Mouse (Mus musculus) v-Abl transformed pro-B cells (cell line): ENCODE data around the gene Pigl.
"Not testable (repeated sequence)": the region's sequence is repeated elsewhere in the genome, so short reads cannot be mapped to it uniquely, and the experiment has no call there.

Source experiments
- in situ Hi-C, 2 experiments: fragments of 400-800 bp; cut with MboI; formaldehyde crosslinking; loops; one replicate each; pipeline ENCODE4 v1.15.1; 2025; ENCODE audit not compliant: unreplicated experiment in 2 of 2

Gene Pigl

DNA sequence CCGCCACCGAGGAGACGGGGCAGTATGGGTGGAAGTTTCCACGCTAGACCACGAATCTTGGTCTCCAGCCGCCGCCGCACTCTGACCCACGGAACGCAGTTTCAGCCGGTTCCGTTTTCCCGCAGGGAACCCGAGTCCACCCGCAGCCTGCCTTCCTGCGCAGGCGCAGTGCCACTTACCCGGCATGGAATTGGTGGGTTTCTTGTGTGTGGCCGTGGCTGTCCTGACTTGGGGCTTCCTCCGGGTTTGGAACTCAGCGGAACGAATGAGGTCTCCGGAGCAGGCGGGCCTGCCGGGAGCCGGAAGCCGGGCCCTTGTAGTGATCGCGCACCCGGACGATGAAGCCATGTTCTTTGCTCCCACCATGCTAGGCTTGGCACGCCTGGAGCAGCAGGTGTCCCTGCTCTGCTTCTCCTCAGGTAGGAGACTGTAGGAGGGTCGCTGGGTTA is at the start of gene Pigl, which contains the start of gene Ncor1:
Gene Pigl (plus strand): TSS at position 185 of the 449 bp plus-strand sequence.
Gene Ncor1 (minus strand): TSS at position 266 of the 449 bp plus-strand sequence.
- in situ Hi-C loops: loop anchor here in 1 of 2 experiments (10.0 kb wide), 1 partner anchor 87 kb away; no protein-coding TSS in a partner anchor

DNA sequence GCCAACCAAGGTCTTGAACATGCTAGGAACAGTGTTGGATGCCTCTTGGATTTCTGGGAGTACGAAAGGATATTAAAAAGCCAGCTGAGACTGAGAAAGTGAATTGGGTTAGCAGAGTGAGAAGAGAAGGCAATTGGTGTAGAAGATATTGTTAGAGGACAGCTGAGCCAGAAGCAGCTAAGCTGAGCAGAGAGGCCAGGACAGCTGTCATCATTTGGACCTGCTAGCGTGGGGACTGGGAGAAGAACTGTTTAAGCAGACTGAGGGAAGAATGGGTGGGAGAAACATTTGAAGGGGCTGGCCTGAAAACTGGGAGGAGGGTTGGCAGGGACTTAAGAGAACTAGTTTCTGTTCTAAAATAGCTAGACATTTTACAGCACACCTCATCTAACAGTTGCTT is 49.4 kb upstream of the Pigl start:
- in situ Hi-C loops: no loop called here

DNA sequence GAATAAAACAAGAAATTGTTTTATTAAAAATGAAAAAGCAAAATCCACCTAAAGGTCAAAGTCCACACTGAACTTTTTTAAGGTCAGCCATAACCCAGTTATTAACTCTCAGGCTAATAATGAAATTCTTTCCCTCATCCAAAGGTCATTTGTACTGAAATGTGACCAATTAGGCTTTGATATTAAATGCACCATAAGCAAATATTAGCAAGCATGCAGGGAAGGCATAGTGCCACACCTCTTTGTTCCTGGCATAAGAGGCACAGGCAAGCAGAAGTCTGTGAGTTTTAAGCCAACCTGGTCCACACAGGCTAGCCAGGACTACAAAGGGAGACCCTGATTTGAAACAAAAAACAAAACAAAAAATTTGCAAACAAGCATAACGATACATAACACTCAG is 48.6 kb upstream of the Pigl start:
- in situ Hi-C loops: no loop called here

DNA sequence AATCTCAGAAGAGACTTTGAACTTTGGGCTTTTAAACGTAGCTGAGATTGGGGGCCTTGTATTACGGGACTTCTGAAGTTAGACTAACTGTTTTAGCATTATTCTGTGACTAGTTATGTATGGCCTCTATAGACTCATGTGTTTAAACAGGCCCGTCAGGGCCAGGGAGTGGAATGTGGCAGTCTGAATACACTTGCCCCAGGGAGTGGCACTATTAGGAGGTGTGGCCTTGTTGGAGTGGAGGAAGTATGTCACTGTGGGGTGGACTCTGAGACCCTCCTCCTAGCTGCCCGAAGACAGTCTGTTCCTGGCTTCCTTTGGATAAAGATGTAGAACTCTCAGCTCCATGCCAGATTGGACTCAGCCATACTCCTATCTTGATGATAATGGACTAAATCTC is 43.2 kb upstream of the Pigl start:
- in situ Hi-C loops: no loop called here

DNA sequence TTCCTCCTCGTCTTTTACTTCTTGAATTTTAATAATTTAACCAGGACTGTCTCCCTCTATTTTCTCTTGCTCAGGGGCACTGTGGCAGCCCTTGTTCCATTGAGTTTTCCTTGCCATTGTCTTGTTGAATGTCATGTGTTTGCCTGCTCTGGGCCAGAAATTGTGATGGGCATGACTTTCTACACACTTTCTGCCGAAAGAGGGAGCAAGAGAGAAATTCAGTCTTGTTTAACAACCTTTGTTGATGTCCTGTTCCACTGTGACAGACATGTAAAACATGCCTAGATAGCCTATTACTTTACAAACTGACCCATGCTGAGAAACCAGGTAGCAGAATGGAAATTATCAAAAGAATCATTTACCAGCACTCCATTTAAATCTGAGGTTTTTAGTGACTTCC is 33.7 kb upstream of the Pigl start:
- in situ Hi-C loops: no loop called here

DNA sequence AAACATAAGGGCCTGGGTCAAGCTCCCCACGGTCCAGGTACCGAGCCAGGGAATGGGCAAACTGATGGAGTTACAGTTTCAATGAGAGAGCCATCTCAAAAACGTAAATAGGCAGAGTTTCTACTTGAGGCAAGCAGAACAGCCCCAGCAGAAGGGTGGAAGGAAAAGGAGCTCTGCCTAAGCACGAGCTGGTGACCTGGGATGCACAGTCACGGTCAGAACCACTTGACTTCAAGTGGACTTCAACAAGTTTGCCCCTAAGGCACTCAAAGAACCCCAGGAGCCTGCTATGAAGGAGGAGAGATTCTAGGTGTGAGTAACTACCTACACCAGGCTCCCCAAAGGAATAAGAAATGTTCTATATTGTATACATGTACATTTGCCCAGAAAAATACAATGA is 32.0 kb upstream of the Pigl start:
- in situ Hi-C loops: no loop called here

DNA sequence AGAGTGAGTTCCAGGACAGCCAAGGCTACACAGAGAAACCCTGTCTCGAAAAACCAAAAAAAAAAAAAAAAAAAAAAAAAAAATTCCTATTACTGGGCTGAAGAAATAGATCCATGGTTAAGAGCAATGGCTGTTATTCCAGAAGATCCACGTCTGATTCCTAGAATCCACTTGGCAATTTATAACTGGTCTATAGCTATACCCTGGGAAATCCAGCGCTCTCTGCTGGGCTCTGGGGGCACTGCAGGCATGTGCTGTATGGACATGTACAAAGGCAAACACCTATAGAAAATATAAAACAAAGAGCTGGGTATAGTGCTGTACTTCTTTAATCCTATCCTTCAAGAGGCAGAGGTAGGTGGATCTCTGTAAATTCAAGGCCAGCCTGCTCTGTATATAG is 31.2 kb upstream of the Pigl start:
- in situ Hi-C loops: no loop called here

DNA sequence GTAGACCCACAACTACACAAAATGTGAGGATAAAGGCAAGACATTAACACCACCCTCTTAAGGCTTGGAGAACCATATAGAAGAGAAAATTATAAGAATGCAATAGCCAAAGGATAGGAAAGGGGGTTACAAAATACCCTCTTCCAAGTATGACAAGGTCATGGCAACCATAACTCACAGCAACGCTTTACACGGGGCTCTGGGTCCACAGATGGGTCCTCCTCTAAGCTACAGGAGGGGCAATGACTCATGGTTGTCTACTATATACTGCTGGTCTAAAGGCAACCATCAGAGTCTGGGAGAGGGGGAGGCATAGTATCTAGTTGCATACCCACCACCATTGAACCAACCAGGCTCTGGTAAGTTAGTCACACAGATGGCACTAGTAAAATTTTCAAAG is 26.0 kb upstream of the Pigl start:
- in situ Hi-C loops: no loop called here

DNA sequence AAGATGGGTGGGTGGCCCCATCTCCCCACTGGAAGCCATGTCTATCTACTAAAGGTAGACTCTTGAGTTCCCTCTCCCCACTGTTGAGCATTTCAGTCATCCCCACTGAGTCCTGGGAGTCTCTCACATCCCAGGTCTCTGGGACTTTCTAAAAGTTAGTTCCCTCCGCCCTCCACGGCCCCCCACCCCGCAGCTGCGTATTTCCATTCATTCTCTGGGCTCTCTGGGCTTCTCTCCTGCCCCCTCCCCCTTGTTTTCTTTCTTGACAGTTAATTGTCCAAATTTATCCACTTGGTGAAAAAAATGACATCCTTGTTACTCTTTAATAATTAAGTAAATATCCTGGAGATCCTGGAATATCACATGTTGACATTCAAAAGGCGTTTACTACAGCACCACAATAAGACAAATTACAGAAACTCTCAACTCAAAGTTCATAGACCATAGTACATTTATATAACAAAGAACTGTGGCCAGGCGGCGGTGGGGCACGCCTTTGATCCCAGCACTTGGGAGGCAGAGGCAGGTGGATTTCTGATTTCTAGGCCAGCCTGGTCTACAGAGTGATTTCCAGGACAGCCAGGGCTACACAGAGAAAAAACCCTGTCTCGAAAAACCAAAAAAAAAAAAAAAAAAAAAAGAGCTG is 17.5 kb upstream of the Pigl start:
- in situ Hi-C loops: no loop called here

DNA sequence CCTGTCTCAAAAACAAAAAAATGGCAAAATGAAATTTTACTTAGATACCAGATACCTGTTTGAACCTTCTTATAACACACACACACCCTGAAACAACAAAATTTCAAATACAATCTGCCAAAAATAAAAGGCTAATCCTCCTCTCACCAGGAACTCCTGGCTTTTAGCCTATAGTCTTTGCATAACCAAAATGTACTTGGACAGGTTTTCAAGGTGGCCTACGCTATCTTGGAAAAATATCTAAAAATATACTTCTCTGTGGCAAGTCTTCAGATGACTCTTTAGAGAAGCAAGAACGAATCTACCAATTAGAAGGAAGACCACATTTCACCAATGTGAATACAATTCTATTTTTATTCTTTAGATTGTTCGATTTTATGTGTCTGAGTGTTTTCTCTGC is 12.5 kb upstream of the Pigl start:
- in situ Hi-C loops: no loop called here

DNA sequence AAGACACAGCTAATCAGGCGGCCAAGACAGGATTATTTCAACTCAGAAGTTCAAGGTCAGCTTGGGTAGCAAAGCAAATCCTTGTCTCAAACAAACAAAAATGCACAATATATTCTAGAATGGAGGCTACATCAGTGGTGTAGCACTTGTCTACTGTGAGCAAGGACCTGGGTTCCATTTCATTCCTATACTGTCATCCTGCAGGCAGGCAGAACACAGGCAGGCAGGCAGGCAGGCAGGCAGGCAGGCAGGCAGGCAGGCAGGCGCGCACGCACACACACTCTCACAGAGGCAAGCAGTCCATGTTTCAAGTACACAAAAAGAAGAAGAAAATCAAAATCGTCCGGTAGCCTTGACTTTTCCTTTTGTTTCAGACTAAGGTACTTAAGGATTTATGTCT is 9.3 kb upstream of the Pigl start:
- in situ Hi-C loops: no loop called here

DNA sequence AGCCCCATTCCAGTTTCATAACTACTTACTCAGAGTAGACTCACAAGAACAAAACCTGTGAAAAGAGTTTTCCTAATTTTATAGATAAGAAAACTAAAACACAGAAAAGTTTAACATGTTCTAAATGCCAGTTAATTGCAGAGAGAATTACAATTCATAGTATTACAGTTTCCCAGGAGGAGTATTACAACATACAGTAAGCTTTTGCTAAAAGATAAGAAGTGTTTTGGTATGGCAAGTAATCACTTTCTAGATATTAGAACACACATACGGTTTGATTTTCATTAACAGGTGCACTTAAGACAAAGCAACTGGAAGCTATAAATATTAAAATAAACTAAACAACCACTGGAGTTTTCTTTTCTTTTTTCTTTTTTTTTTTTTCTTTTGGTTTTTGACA is 3.1 kb upstream of the Pigl start:
- in situ Hi-C loops: loop anchor here in 1 of 2 experiments (10.0 kb wide), 1 partner anchor 90 kb away; no protein-coding TSS in a partner anchor

DNA sequence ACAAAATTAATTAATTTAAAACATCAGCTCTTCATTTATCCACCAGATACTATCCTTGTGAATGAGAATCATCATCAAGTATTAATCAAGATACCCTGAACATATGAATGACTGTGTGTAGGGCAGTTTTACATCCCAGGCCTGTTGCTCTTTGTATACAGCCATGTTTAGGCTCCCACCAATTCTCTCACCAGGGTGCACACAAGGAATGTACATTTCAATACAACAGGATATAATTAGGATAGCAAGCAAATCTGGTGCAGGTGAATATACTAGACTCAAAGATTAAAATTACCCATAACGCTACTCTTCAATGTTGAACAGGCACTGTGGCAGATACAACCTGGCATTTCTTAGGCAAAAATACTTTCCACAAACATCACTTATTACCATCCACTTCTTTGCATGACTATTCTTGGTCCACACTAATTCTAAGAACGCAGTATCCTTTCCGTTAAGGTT is 2.2 kb upstream of the Pigl start:
- in situ Hi-C loops: loop anchor here in 1 of 2 experiments (10.0 kb wide), 1 partner anchor 89 kb away; no protein-coding TSS in a partner anchor

DNA sequence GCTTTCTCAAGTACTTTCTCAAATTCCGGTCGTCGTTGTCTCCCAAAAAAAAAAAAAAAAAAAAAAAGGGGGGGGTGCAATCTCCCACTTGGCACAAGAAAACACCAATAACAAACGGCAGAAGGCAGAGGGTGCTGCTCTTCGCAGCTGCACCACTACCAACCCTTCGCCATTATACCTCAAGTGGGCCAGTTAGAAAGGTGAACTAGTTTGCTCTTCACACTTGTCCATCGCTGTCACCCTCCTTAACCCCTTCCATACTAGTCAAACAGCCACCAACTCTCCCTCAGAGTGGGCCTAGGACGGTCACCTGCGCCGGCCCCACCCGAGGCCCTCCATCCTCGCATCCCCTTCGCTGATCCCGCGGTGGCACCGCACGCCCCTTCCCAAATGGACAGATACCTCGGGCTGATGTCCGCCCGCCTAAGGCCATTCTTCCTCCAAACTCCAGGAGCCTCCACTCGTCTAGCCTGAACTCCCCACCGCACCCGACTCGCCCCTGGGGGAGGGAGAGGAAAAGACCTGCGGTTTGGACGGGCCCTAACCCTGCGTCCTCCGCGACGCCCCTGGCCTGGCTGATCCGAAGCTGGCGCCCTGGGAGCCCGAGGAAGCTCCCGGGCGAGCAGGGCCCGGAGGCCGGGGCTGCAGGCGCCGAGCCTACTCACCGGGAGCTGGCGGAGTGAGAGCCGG is 1.6 kb upstream of the Pigl start:
- in situ Hi-C loops: loop anchor here in 1 of 2 experiments (10.0 kb wide), 1 partner anchor 88 kb away; no protein-coding TSS in a partner anchor

DNA sequence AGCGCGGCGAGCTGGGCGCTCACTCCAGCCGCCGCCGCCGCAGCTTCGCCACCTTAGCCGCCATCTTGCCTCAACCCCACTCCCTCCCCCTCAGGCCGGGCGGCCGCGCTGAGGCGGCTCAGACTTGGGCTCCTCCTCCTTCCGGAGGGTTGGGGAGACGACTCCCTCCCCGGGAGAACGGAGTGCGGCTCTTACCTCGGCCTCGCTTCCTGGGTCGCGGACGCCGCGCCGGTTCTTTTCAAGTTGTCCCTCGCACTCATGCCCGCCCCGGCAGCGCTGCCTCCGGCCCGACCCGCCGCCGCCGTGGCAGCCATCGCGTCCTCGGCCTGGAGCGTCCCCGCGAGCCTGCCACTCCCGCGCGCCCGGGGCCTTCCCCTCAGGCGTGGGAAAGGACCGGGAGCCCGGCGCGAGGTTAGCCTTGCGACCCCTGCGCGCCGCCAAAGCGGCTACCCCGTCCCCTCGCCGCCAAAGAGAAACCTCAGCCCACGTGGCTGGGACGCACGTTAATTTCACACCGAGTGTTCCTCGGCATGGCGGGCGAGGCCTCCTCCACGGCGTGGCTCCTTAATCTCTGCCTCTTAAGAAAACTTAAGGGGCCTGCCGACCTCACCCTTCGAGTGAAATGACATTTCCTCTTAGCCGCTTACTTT is 894 bp upstream of the Pigl start:
- in situ Hi-C loops: loop anchor here in 1 of 2 experiments (10.0 kb wide), 1 partner anchor 87 kb away; no protein-coding TSS in a partner anchor

DNA sequence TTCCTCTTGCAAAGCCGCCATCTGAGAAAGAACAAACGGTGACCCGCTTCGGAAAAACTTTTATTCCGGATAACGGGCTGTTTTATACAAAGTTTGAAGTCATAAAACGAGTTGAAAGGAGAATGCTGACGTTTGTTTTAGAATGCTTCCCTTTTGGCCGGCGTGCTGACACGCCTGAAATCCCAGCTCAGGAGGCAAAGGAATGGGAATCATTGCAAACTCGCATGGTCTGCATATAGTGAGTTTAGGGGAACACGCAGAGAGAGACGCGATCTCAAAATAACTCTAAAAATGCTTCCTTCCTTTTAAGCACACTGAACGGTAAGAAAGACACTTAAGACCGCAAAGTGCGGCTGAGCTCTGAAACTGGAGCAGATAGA is 379 bp upstream of the Pigl start:
- in situ Hi-C loops: loop anchor here in 1 of 2 experiments (10.0 kb wide), 1 partner anchor 87 kb away; no protein-coding TSS in a partner anchor

DNA sequence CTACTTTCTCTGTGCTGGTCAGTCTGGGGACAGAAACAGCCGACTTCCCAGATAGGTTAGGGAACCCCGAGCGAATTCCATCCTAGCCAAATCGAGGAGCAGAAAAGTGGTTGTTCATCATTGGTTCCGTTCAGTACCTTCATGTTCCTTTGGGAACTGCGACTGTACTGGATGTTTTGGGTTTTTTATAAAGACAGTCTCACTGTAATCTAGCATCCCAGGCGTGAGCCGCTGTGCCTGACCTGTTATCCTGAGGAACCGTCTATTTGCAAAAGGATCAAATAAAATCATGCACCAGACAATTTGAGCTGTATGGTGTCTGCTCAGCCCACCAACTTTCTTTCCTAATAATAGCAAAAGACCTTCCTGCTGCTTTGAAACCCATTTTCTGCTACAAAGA is 520 bp downstream of the Pigl start:
- in situ Hi-C loops: loop anchor here in 1 of 2 experiments (10.0 kb wide), 1 partner anchor 86 kb away; no protein-coding TSS in a partner anchor

DNA sequence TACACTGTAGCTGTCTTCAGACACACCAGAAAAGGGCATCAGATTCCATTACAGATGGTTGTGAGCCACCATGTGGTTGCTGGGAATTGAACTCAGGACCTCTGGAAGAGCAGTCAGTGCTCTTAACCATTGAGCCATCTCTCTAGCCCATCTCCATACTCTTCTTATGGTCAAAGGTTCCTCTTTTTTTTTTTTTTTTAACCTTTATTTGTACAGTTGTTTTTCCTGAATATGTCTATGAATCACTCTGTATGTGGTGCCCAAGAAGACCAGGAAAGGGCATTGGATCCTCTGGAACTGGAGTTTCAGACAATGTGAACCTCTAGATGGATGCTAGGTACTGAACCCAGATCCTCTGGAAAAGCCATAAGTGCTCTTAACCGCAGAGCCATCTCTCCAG is 4.3 kb downstream of the Pigl start:
- in situ Hi-C loops: not testable (repeated sequence)

DNA sequence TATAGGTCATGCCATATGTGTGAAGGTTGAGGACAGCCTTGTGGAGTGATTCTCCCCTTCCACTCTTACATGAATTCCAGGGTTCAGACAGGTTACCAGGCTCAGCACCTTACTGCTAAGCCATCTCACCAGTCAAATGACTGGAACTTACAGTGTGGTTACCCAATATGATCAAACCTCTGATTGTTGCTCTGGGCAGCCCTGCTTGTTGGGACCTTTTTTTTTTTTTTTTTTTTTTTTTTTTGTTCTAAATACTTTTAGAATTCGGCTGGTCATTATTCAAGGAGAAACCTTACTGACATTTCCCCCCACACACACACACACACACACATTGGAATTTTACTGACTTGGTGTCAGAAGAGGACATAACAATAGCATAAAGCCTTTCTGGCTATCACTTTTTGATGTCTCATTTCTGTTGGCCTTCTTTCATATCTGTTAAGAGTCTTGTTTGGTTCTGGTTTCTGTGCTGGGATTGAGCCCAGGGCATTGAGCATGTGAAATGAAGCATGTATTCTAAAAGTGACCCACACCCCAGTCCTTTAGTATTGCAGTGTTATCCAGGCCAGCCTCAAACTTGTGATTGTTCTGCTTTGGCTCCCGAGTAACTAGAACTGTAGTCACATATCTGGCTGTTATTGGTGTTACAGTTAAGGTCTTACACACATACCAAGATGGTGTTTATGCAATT is 5.1 kb downstream of the Pigl start:
- in situ Hi-C loops: no loop called here

DNA sequence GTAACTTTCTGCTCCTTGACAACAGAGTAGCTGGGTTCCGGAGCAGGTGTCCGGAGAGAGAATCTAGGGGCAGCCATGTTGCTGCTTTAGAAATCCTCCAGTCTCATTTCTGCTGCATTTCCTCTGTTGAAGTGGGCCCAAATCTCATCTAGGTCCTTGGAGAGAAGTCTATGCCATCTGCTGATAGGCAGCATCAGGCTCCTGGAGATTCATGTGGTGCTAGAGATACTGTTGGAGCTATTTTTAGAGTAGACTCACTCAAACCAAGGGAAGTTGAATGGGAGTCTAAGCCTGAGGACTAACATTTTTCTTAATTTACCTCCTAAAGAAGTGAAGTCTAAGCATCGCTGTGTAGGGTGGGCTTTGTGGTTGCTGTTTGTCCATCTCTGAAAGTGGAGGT is 6.4 kb downstream of the Pigl start:
- in situ Hi-C loops: no loop called here

DNA sequence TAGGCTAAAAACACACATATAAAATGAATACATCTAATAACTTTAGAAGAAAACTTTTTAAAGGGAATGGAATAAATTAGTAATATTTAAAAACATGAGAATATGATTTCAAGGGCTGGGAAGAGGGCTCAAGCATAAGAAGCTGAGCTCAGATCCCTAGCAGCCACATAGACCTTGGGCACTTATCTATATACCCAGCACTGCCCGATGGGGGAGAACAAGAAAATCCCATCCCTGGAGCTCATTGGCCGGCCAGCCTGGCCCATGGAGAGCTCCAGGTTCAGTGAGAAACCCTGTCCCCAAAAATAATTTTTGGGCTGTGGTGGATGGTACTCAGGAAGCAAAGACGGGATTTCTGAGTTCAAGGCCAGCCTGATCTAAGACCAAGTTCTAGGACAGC is 7.6 kb downstream of the Pigl start:
- in situ Hi-C loops: no loop called here
